Mouse (Mus musculus) right cerebral cortex, adult 18-20 months (tissue): ENCODE data around the gene Brwd1.
A peak's percentile ranks its signal among the peaks of the same experiment; 100 is the strongest.
"Not testable (repeated sequence)": the region's sequence is repeated elsewhere in the genome, so short reads cannot be mapped to it uniquely, and the experiment has no call there.

ENCODE experiments used
- DNase-seq: peaks from one replicate; pipeline ENCODE4 v3.0.0; 2022; ENCODE audit warnings: mixed read lengths

The Brwd1 gene

DNA sequence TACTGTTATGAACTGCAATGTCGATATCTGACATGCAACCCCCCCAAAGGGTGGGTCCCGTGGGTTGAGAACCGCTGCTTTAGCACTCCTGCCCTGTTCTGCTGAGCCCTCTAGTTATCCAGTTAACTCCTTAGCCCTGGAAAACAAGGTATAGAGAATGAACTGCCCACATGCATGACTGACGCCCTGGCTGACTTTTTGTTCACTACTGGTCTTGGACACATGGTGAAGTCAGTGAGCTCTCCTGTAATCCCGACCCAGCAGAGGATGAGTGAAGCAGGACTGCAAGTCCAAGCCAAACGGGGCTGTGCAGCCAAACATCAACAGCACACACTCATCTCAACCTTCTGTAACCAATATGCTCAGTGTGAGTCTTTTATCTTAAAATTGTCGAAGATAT is 1.8 kb downstream of the Brwd1 start:
- DNase-seq: no peak

DNA sequence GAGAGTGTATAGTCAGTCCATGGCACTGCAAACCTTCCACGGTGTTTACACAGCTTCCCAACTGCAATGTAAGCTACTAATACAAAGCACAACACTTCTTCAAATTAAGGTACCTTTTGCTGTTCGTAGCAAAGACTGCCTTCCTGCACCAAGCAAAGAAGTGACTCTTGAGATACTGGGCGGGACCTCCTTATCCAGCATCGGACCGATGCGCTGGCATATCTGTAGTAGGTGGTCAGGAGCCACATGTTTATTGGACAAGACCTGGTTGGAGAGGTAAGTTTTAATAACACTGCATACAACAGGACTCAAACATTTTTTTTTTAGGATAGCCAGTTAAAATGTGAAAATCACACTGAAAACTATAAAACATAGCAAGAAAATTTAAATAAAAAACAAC is 14.0 kb downstream of the Brwd1 start:
- DNase-seq: no peak

DNA sequence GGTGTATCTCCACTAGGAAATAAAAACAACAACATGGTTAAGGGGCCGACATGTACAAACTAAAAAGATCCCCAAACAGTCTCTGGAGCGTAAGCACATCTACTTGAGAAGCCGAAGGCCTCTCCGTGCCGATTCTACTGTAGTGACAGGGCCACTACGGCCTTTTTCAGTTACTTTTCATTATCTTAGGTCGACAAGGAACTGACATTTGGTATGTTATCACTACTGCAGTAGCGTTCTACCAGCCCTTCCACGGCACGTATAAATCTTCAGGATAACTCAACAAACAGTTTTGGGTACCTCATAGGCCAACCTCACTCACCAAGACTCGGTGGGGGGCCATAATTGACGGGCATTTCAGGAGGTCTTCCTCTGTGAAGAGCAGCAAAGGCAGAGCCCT is 16.2 kb downstream of the Brwd1 start:
- DNase-seq: no peak

DNA sequence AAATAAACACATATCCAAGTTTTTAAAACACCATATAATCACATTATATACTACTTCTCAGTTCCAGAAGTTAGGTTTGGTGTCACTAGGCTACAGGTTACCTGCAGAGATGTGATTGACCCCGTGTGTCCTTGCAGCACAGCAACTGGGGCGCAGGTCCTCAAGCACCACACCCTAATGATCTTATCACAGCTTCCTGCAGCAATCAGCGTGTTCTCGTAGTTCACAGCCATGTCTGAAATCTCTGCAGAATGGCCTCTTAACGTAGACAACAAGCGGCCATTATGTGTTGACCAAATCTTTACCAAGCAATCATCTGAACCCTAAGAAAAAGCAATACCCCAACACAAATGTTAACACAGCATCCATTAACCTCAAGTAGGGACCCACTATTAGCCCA is 17.7 kb downstream of the Brwd1 start:
- DNase-seq: no peak

DNA sequence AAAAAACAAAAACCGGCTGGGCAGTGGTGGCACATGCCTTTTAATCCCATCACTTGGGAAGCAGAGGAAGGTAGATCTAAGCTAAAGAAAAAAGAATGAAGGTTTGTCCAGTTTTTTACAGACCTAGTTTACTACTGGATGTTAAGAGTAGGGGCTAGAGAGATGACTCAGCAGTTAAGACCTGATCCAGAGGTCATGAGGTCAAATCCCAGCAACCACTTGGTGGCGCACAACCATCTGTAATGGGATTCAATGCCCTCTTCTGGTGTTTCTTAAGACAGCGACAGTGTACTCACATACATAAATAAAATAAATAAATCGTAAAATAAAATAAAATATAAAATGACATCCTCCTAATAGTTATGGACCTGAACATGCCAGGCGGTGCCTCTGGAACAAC is 38.2 kb downstream of the Brwd1 start:
- no peak for DNase-seq

DNA sequence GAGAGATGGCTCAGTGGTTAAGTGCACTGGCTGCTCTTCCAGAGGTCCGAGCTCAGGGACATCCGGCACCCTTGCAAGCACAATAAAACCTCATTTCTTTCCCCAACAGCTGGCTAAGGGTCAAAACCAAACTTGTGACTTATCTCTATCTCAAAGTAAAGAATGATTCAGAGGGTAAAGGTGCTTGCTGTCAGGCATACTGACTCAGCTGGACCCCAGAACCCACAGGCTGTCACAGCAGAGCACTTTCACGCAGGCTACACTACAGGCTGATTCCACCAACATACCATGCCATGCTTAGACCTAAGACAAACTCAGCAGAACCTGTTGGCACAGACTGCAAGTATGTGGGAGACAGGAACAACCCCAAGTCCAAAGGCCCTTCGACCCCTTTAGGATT is 41.6 kb downstream of the Brwd1 start:
- DNase-seq: no peak

DNA sequence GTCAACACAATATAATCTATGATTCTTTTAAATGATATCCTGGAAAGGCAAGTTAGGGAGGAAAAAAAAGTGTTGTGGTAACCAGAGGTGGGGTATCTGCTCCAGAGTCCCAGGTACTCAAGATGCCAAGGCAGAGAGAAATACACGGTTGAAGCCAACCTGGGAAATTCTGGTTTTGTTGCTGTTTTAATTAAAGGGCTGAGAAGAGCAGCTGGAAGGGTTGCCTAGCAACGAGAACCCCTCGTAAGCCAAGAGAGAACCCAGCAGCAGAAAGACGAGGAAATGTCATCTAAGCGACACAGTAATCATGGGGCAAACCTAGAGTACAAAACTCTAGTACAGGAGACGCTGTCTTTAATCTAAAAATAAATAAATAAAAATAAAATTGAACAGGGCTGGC is 42.8 kb downstream of the Brwd1 start:
- peak; percentile 26 for DNase-seq

DNA sequence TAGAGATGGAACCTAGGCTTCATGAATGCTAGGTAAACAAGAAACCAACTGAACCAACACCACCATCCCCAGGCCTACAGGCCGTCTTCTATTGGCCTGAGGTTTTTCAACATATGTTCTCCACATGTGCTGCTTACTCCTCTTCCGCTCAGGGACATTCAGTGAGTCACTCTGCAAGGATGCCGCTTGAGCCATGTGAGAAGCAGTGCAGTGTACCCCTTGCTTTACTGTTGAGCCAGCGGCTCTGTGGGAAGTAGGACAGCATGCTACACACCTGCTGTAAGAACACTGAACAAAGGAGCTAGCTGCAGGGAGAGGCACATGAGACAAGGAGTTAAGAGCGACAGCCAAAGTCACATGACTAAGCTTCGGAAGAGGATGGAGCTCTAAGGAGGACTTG is 47.9 kb downstream of the Brwd1 start:
- DNase-seq: peak; percentile 37

DNA sequence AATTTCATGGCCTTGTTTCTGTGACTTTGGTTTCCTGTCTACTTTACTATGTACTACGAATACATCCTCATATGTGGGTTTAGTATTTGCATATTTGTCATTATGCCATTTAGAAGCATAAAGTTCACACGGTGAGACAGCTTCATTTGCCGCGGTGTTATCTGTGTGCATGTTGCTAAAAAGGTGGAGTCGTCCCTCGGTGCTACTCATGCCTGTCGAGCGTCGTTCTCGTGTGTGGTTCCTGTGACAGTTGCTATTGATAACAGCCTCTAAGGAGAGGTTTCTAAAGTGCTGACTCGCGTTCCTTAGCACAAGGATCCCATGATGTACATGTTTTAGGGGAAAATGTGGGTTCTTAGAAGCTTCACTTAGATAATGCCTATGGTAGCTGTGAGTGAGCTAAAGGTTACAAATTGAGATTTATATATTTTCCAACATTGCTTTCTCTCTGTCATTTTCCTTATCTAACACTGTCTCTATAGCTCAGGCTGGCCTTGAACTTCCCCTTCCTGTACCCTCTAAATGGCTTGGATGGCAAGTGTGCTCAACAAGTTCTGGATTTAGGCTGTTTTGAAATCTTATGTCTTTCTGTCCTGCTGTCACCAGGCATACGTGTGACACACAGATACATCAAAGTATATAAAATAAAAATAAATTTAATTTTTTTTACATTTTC is 49.8 kb downstream of the Brwd1 start:
- DNase-seq: no peak

DNA sequence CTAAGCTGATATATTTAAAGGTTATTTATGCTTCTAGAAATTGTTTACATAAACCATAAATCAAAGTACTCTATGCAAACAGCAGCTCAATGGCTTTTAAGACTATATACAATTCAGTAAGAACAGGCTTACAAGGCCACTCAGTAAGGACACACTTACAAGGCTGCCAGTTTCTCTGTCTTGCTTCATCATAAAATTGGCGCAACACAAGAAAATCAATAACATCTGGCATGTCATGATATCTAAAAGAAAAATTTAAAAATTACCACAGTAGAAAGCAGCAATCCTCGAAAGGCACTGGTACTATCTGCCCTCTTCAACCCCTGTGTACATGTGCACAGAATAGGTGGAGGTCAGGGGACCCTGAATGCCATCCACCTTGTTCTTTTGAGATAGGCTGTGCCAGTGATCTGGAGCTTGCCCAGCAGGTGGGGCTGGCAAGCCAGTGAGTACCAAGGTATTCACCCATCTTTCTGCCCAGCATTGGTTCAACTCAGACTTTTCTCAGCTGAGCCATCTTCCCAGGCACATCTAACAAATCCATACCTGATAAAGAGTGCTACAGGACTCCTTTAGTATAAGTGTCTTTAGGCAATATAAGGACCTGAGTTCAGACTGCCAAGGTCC is 51.7 kb downstream of the Brwd1 start:
- no peak for DNase-seq

DNA sequence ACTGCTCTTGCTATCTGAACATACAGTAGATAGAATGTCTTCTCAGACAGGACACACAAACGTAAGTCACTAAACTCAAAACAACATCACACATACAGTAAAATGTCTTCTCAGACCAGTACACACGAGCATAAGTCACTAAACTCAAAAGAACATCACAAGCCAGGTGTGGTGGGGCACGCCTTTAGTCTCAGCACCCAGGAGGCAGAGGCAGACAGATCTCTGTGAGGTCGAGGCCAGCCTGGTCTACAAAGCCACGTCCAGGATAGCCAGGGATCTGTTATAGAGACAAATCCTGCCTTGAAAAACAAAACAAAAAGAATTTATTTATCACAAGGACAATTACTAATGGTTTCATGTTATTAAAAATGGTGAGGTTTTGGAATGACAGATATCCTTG is 56.1 kb downstream of the Brwd1 start:
- DNase-seq: no peak

DNA sequence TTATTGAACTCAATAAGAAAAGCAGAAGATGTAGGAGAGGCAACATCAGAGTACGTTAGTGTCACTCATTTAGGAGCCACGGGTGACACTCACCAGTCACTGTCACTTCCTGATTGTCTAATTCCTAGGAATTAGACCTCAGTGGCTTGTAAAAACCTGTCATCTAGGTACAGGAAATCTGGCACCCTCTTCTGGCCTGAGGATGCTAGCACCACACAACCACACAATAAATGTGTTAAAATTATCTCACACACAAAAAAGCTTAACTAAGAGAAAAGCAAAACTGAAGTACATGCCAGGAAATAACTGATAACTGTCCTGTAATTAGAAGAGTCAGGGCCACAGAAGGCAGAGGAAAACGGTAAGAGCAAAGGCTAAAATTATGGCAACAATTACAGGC is 57.1 kb downstream of the Brwd1 start:
- DNase-seq: no peak

DNA sequence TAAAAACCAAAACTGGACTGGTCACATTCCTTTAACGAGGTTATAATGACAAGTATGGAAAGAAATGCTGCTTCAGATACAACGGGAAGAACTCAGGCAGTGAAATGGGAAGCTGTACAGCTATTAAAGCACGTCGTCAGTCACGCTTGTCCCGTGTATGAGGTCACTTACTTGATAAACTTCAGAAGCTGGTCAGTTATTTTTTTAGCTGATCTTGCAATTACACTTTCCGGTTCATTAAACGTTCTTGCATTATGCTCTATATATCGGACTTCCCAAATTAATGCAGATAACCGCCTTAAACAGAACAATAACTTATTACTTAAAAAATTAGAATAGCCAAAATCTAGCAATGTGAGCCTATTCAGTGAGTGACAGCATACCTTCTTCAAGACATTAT is 61.3 kb downstream of the Brwd1 start:
- no peak for DNase-seq

DNA sequence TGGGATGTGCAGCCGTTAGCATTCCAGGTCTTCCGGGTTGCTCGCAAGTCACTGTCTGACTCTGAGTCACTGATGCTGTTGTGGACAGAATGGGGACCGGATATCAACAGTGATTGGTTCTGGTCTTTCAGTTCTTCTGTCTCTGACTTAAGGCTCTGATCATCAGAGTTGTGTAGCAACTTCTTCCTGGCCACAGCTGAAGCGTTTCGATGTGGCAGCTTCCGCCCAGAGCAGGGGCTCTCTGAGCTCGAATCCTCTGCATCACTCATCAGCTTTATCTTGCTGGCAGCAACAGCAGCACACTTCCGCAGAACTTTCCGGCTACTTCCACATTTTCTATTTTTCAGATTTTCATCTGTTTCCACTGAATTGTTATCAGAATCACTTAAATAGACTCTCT is 73.2 kb downstream of the Brwd1 start:
- not testable (repeated sequence) for DNase-seq

DNA sequence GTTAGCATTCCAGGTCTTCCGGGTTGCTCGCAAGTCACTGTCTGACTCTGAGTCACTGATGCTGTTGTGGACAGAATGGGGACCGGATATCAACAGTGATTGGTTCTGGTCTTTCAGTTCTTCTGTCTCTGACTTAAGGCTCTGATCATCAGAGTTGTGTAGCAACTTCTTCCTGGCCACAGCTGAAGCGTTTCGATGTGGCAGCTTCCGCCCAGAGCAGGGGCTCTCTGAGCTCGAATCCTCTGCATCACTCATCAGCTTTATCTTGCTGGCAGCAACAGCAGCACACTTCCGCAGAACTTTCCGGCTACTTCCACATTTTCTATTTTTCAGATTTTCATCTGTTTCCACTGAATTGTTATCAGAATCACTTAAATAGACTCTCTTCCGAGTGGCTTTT is 78.0 kb downstream of the Brwd1 start:
- not testable (repeated sequence) for DNase-seq

DNA sequence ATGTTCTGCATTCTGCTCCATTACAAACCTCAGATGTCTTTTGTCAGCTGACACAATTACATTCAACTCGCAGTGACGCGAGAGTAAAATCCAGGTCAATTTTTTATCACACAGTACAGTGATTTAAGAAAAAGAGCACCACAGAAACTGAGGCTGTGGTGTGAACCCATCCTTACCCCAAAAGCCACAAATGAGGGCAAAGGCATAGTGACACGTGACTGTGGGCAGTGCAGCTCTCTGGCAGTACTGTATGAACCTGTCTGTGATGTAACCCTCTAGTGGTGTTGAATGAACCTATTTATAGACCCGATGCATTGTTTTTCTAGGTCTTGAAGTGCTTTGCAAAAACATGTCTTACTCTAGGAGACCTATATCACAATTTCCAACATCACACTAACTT is 83.0 kb downstream of the Brwd1 start:
- DNase-seq: no peak

DNA sequence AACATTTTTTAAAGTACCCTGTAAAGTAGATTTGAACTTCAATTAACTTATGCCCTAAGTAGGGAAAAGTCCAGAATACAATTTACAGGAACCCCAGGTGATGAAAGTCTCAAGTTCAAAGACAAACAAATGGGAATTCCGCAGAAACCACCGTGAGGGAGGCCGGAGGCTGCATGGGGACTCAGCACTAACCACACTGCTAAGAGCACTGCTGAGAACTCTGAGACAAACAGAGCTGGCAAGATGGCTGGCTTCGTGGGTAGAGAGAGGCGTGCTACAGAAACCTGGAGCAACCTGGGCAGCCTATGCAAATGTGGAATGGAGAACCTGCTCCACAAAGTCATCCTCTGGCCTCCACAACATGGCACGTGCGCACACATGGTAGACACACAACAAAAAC is 86.2 kb downstream of the Brwd1 start:
- DNase-seq: no peak

DNA sequence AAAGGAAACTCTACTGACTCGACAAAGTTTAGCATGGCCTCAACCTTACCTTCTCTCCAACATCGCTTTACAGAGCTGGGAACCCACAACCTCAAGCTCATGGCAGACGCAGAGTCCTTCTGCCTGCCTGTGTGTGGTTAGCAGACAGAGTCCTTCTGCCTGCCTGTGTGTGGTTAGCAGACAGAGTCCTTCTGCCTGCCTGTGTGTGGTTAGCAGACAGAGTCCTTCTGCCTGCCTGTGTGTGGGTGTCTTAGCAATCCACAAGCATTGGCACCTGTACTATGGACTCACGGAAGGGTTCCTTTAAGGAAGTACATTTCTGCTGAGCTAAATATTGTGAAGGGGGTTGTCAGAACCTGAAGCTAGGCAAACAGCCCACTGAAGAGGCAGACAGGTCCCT is 87.8 kb downstream of the Brwd1 start:
- peak; percentile 45 for DNase-seq

DNA sequence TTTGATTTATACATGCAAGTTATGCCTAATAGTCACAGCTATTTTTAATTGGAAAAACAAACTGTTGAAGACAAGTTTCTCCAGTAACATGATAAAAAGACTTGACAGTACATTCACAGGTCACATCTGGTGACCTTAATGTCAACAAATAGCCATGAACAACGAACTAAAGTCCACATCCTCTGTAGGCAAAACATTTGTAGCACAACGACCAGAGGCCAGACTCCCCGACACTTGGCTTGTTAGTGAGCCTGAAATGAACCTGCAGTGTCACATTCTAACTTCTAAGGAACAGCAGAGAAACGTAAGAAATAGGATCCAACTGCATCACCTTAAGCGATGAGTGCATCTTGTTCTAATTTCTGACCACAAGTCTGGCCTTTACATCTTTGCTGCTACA is 89.7 kb downstream of the Brwd1 start:
- no peak for DNase-seq

DNA sequence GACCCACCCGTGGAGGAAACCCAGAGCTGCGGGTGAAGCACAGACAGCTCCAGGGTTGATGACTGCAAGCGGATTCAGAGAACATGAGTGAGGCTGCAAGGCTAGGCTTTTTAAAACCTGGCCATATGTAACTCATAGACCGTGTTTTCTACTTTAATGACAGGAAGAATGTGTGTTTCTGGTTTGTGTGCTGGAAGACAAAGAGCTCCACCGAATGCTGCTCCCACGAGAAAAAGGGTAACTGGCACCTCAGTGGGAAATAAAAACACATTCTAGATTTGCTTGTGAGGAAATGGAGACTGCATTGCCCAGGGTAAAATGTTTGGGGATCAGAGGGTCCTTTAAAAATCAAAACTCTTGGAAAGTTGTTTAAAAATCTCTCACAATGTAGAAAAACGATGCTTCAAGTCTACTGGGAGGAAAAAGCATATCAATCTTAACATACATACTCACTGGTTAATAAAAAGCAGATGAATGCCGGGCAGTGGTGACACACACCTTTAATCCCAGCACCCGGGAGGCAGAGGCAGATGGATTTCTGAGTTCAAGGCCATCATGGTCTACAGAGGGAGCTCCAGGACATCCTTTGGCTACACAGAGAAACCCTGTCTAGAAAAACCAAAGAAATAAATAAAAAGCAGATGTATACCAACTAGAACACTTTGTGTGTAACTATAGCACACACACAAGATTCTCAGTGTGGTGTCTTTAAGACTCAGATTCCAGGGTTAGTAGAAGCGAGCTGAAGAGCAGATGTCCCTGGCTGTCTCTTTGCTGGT is 91.0 kb downstream of the Brwd1 start:
- DNase-seq: no peak

DNA sequence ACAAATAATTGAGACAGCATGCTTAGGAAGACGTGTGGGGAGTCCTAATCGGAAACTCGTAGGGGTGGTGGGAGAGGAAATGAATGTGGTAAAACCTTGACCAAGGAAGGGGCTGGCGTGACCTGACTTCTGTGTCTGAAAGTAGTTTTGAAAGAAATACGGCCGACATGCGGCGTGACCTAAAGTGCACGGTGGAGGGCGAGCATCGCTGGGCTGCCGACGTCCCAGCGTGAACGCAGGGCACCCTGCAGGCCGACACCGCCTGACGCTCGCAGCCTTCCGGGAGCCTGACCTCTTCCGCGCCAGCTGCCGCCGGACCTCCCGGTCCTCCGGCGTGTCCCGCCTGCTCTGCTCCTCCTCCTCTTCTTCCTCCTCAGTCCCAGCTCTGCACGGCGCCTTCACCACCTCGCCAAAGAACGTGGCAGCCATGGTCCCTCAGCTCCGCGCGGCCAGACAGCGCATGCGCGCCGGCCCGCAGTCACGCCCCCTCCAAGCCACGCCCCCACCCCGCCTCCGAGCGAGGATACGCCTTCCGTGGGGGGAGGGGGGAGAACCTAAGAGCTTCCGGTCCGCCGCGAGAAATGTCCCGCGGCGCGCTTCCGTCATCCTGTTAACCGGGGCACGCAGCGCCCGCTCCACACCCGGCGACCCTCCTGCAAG is 91.7 kb downstream of the Brwd1 start, which contains the start of gene Psmg1:
Gene Psmg1, minus strand, starts transcription at position 499 of the 660 bp plus-strand sequence.
- DNase-seq: peak; percentile 96

DNA sequence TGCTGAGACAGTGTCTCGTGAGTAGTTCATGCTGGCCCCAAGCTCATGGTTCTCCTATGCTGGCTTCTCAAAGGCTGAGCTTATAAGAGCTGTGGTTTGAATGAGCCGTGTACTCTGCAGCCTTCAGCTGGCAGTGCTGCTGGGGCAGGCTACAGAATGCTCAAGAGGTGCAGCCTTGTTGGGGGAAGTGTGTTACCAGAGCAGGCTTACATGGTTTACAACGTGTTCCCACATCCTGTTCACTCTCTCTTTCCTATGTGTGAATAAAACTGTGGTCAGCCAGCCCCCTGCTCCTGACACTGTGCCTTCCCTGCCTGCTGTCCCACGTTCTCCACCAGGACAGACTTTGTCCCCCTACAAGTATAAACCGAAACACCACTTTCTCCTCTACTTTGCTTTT is 97.4 kb downstream of the Brwd1 start:
- DNase-seq: no peak

DNA sequence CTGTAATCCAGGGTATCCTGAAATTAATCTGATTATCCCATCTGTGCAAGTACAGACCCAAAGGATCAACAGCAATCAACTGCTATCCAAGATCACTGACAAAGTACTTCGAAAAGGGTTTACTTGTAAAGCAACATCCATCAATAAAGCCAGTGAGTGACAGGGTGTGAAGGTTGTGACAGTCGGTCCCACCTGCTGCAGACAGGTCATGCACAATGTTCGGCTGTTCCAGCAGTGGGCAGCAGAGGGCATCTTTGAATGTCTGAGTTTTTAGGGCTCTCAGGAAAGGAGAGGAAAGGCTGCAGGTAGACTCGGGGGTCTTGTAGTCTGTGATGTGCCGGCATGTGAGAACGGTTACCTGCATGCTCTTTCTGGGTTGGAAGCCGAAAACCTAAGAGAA is 98.7 kb downstream of the Brwd1 start:
- DNase-seq: no peak

DNA sequence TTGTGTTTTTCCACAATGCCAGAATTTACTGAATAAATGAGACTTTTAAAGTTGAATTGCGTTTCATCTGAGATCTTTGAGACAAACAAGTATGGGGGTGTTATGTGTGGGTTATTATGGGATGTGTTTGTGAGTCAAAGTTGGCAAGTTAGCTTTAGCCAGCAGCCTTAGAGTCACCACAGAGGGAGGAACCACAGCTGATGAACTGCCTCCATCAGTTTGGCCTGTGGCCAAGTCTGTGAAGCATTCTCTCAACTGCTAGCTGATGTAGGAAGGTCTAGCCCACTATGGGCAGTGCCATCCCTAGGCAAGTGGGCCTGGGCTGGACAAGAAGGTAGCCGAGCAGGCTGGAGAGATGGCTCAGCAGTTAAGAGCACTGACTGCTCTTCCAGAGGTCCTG is 111.5 kb downstream of the Brwd1 start:
- peak; percentile 26 for DNase-seq
